In genomic region chr5:144184350-144185045, GRCm38 (mm10) we compare ENCODE assay signal across 17 mouse cellular contexts. TPM values are rescaled to one million over a fixed set of nuclear protein-coding genes. Genes with fewer than 3 reads are reported as not detected.
DNase-seq lines count a peak whose midpoint lies in the region; ATAC-seq and TF ChIP-seq lines count a peak whose summit lies in the region.
"Had no signal": no experiment of that assay in that cellular context is flagged by ENCODE, and none has a peak within 500 bp of the region (broad histone marks: within the 10 kb centered on the region; RNA-seq: fewer than 3 reads in every experiment).

No protein-coding gene starts in this region.

- no peak for TF ChIP-seq CTCF in bone marrow, adult 2 months (IDR thresholded peaks at IDR 0.05; ENCODE audit: control insufficient read depth, insufficient read depth, low read length)

- ATAC-seq in forebrain, embryonic 11.5 days (replicated peaks; ENCODE audit: low FRiP score) = no peak
- peak; percentile 19; the same call in 1 of the 2 replicates for ATAC-seq in lung, embryonic 16.5 days (ENCODE audit: low read depth)
- peak; percentile 75 for ATAC-seq in stomach, embryonic 15.5 days (ENCODE audit: insufficient read depth, low FRiP score, low read depth)
- ATAC-seq: liver, postnatal 0 days; midbrain, embryonic 15.5 days had no signal

- no peaks in the 10 kb centered on the region for H3K27me3 ChIP-seq in forebrain, embryonic 11.5 days (ENCODE audit: control insufficient read depth, insufficient read depth, low read length)
- peaks cover 3% of the 10 kb centered on the region; the same call in 1 of the 2 replicates for H3K27me3 ChIP-seq in forebrain, embryonic 10.5 days (ENCODE audit: poor library complexity, severe bottlenecking)
- no peaks in the 10 kb centered on the region for H3K27me3 ChIP-seq in lung, embryonic 16.5 days (ENCODE audit: control insufficient read depth, insufficient read depth, low read depth, low read length)
- H3K27me3 ChIP-seq in stomach, embryonic 15.5 days (replicated peaks) = no peaks in the 10 kb centered on the region
- H3K27me3 ChIP-seq: embryonic facial prominence, embryonic 12.5 days; midbrain, embryonic 15.5 days had no signal

- peak; percentile 46 for DNase-seq in forebrain, embryonic 11.5 days (ENCODE audit: low spot score)
- no peak for DNase-seq in forebrain, embryonic 10.5 days (ENCODE audit: extremely low spot score, low spot score)
- no peak for DNase-seq in lung, postnatal 4 days
- DNase-seq in urinary bladder, postnatal 4 days (ENCODE audit: low spot score in 2 of 2) = no peak
- DNase-seq: adrenal gland, postnatal 36 days; heart, adult 18-20 months; kidney, postnatal 4 days; liver; liver, postnatal 0 days; thymus, adult 2 months had no signal

- no peak overlapping the region for H3K4me3 ChIP-seq in forebrain, embryonic 11.5 days (ENCODE audit: low read depth, low read length)
- H3K4me3 ChIP-seq in forebrain, embryonic 10.5 days = no peak overlapping the region
- no peak overlapping the region for H3K4me3 ChIP-seq in lung, embryonic 16.5 days (ENCODE audit: low read length)
- no peak overlapping the region for H3K4me3 ChIP-seq in bone marrow, adult 2 months (replicated peaks; ENCODE audit: control insufficient read depth, low read depth, low read length)
- no peak overlapping the region for H3K4me3 ChIP-seq in stomach, embryonic 15.5 days (replicated peaks)
- H3K4me3 ChIP-seq: embryonic facial prominence, embryonic 12.5 days; hindbrain, embryonic 10.5 days; midbrain, embryonic 15.5 days had no signal

- H3K9ac ChIP-seq in forebrain, embryonic 11.5 days (ENCODE audit: low read length) = no peak overlapping the region
- no peak overlapping the region for H3K9ac ChIP-seq in lung, embryonic 16.5 days (ENCODE audit: low read length)
- no peak overlapping the region for H3K9ac ChIP-seq in stomach, embryonic 15.5 days
- H3K9ac ChIP-seq: embryonic facial prominence, embryonic 12.5 days; liver, postnatal 0 days; midbrain, embryonic 15.5 days had no signal

- WGBS in forebrain, embryonic 11.5 days = 90% methylated on average over 21 of the region's 21 CpGs
- 94% methylated on average over 21 of the region's 21 CpGs for WGBS in forebrain, embryonic 10.5 days
- WGBS in lung, embryonic 16.5 days = 72% methylated on average over 21 of the region's 21 CpGs
- 59% methylated on average over 21 of the region's 21 CpGs for WGBS in bone marrow, adult 2 months
- WGBS in stomach, embryonic 15.5 days = 81% methylated on average over 21 of the region's 21 CpGs

- H3K27ac ChIP-seq in forebrain, embryonic 11.5 days (ENCODE audit: low read depth, low read length) = no peak overlapping the region
- H3K27ac ChIP-seq in forebrain, embryonic 10.5 days = no peak overlapping the region
- no peak overlapping the region for H3K27ac ChIP-seq in lung, embryonic 16.5 days (ENCODE audit: low read length)
- peak overlapping the region; percentile 4; the same call in 1 of the 2 replicates for H3K27ac ChIP-seq in bone marrow, adult 2 months (ENCODE audit: control insufficient read depth, insufficient read depth, low read depth, low read length, poor library complexity)
- peak overlapping the region; percentile 58; the same call in 1 of the 2 replicates for H3K27ac ChIP-seq in stomach, embryonic 15.5 days
- H3K27ac ChIP-seq: embryonic facial prominence, embryonic 12.5 days; hindbrain, embryonic 10.5 days; midbrain, embryonic 15.5 days had no signal

- H3K9me3 ChIP-seq in forebrain, embryonic 11.5 days (ENCODE audit: control insufficient read depth, low read length) = no peaks in the 10 kb centered on the region
- H3K9me3 ChIP-seq in forebrain, embryonic 10.5 days = no peaks in the 10 kb centered on the region
- no peaks in the 10 kb centered on the region for H3K9me3 ChIP-seq in lung, embryonic 16.5 days (ENCODE audit: control insufficient read depth, low read length)
- H3K9me3 ChIP-seq in stomach, embryonic 15.5 days = no peaks in the 10 kb centered on the region
- H3K9me3 ChIP-seq: embryonic facial prominence, embryonic 12.5 days; hindbrain, embryonic 10.5 days; midbrain, embryonic 15.5 days had no signal

- no peak overlapping the region for H3K4me2 ChIP-seq in forebrain, embryonic 11.5 days (ENCODE audit: low read depth, low read length, severe bottlenecking)
- H3K4me2 ChIP-seq in lung, embryonic 16.5 days (ENCODE audit: low read depth, low read length) = no peak overlapping the region
- no peak overlapping the region for H3K4me2 ChIP-seq in stomach, embryonic 15.5 days
- H3K4me2 ChIP-seq: embryonic facial prominence, embryonic 12.5 days; midbrain, embryonic 15.5 days had no signal

- H3K36me3 ChIP-seq in forebrain, embryonic 11.5 days (ENCODE audit: control insufficient read depth, insufficient read depth, low read length) = no peaks in the 10 kb centered on the region
- peaks cover 75% of the 10 kb centered on the region for H3K36me3 ChIP-seq in forebrain, embryonic 10.5 days (replicated peaks)
- peaks cover 1% of the 10 kb centered on the region; the same call in 1 of the 2 replicates for H3K36me3 ChIP-seq in lung, embryonic 16.5 days (ENCODE audit: control insufficient read depth, insufficient read depth, low read length)
- H3K36me3 ChIP-seq in stomach, embryonic 15.5 days = peaks cover 8% of the 10 kb centered on the region; the same call in 1 of the 2 replicates

- TF ChIP-seq POLR2A in bone marrow, adult 2 months (IDR thresholded peaks at IDR 0.05; ENCODE audit: borderline replicate concordance, control insufficient read depth, low read depth, low read length) = no peak

- no peaks in the 10 kb centered on the region for H3K4me1 ChIP-seq in forebrain, embryonic 11.5 days (replicated peaks; ENCODE audit: control insufficient read depth, insufficient read depth, low read length)
- peaks cover 3% of the 10 kb centered on the region for H3K4me1 ChIP-seq in forebrain, embryonic 10.5 days
- peaks cover 21% of the 10 kb centered on the region for H3K4me1 ChIP-seq in lung, embryonic 16.5 days (replicated peaks; ENCODE audit: control insufficient read depth, insufficient read depth, low read length)
- peaks cover 9% of the 10 kb centered on the region; the same call in 1 of the 2 replicates for H3K4me1 ChIP-seq in bone marrow, adult 2 months (ENCODE audit: control insufficient read depth, insufficient read depth, low read length)
- peaks cover 7% of the 10 kb centered on the region for H3K4me1 ChIP-seq in stomach, embryonic 15.5 days
- H3K4me1 ChIP-seq: midbrain, embryonic 15.5 days had no signal

RNA-seq across cellular contexts. Expression of gene Bhlha15, which starts 5.6 kb away (rescaled TPM):
- 0.12 TPM in 1 of 2 replicates, not detected in the other for polyA plus RNA-seq in forebrain, embryonic 11.5 days (2014; fragmentation: Nextera tagmentation; extraction: Ambion mirVana)
- polyA plus RNA-seq in forebrain, embryonic 10.5 days (2016; fragmentation: Nextera tagmentation; extraction: Ambion mirVana) = 0.12 and 0.23 TPM in 2 replicates
- polyA plus RNA-seq in lung, embryonic 16.5 days (2015; fragmentation: Nextera tagmentation; extraction: Ambion mirVana) = 0.33 and 0.59 TPM in 2 replicates
- 0.56 and 0.72 TPM in 2 replicates for polyA plus RNA-seq in bone marrow, adult 2 months (2011; ENCODE audit: insufficient read depth, insufficient read length, low replicate concordance, missing spikeins)
- polyA plus RNA-seq in stomach, embryonic 15.5 days (2015; fragmentation: Nextera tagmentation; extraction: Ambion mirVana) = 21.8 and 34.2 TPM in 2 replicates
- polyA plus RNA-seq: C2C12 had no signal

RNA-seq across cellular contexts. Expression of gene Tecpr1, which starts 38.9 kb away (rescaled TPM):
- polyA plus RNA-seq in forebrain, embryonic 11.5 days (2014; fragmentation: Nextera tagmentation; extraction: Ambion mirVana) = 17.5 and 20.1 TPM in 2 replicates
- polyA plus RNA-seq in forebrain, embryonic 10.5 days (2016; fragmentation: Nextera tagmentation; extraction: Ambion mirVana) = 18.1 and 19.9 TPM in 2 replicates
- polyA plus RNA-seq in lung, embryonic 16.5 days (2015; fragmentation: Nextera tagmentation; extraction: Ambion mirVana) = 28.4 and 31.7 TPM in 2 replicates
- polyA plus RNA-seq in bone marrow, adult 2 months (2011; ENCODE audit: insufficient read depth, insufficient read length, low replicate concordance, missing spikeins) = 9.6 and 11.9 TPM in 2 replicates
- 21.2 and 21.7 TPM in 2 replicates for polyA plus RNA-seq in stomach, embryonic 15.5 days (2015; fragmentation: Nextera tagmentation; extraction: Ambion mirVana)

RNA-seq across cellular contexts. Expression of gene Bri3, which starts 59.7 kb away (rescaled TPM):
- 128 and 136 TPM in 2 replicates for polyA plus RNA-seq in forebrain, embryonic 11.5 days (2014; fragmentation: Nextera tagmentation; extraction: Ambion mirVana)
- 113 and 119 TPM in 2 replicates for polyA plus RNA-seq in forebrain, embryonic 10.5 days (2016; fragmentation: Nextera tagmentation; extraction: Ambion mirVana)
- 114 and 124 TPM in 2 replicates for polyA plus RNA-seq in lung, embryonic 16.5 days (2015; fragmentation: Nextera tagmentation; extraction: Ambion mirVana)
- polyA plus RNA-seq in bone marrow, adult 2 months (2011; ENCODE audit: insufficient read depth, insufficient read length, low replicate concordance, missing spikeins) = 29.0 and 57.2 TPM in 2 replicates
- polyA plus RNA-seq in stomach, embryonic 15.5 days (2015; fragmentation: Nextera tagmentation; extraction: Ambion mirVana) = 125 and 133 TPM in 2 replicates

Comparison
In these comparisons a context has a peak if more than half of its experiments do, and no peak if none do; other contexts are left out.
1. H3K27ac ChIP-seq: peak in bone marrow, adult 2 months (single experiment) and stomach, embryonic 15.5 days (single experiment); none in forebrain, embryonic 11.5 days (single experiment), forebrain, embryonic 10.5 days (single experiment) and lung, embryonic 16.5 days (single experiment).
2. RNA of gene Bhlha15, which starts 5.6 kb away (polyA plus RNA-seq): 21.8 to 34.2 TPM in stomach, embryonic 15.5 days; 0.56 to 0.72 TPM in bone marrow, adult 2 months, 0.33 to 0.59 TPM in lung, embryonic 16.5 days, 0.12 to 0.23 TPM in forebrain, embryonic 10.5 days and 0.12 TPM in forebrain, embryonic 11.5 days; every median in the first group is over 10 times any median in the second.